Mouse (Mus musculus) MEL (cell line): ENCODE measurements at regions not wholly inside any gene's neighbourhood (a gene's known extent, or its start where the extent isn't known, plus 50 kb on each side); places are given as distances from the start of the nearest gene placed in this dataset.

Experiments used
- DNase-seq: peaks from one replicate; pipeline ENCODE4 v3.0.0; 2011; ENCODE audit warnings: low read depth, low spot score
- H3K27ac ChIP-seq: 2 replicates; pipeline ENCODE4 v1.5.1; 2012; ENCODE audit warnings: low read depth, mild to moderate bottlenecking, control low read depth, low read length, moderate library complexity; ENCODE audit not compliant: control insufficient read depth
- H3K27me3 ChIP-seq, 2 experiments: fragments of 150-350 bp in 1 of 2; sonication (generic) in 1 of 2; 2 replicates each; pipeline ENCODE4 v1.6.1; 2012; ENCODE audit warnings: low read length in 2 of 2, mild to moderate bottlenecking in 2 of 2, improper control_type of control experiment in 1 of 2, moderate library complexity in 1 of 2; ENCODE audit not compliant: insufficient read depth in 2 of 2, control insufficient read depth in 1 of 2
- H3K36me3 ChIP-seq, 2 experiments: 2 replicates each; pipeline ENCODE4 v1.6.1; 2012 to 2014; ENCODE audit warnings: low read length in 2 of 2, improper control_type of control experiment in 1 of 2, inconsistent platforms in 1 of 2, mild to moderate bottlenecking in 1 of 2; ENCODE audit not compliant: insufficient read depth in 2 of 2, control insufficient read depth in 1 of 2
- H3K4me1 ChIP-seq, 2 experiments: fragments of 150-350 bp in 1 of 2; sonication (generic) in 1 of 2; 2 replicates each; pipeline ENCODE4 v1.6.1; 2012; ENCODE audit warnings: low read length in 2 of 2, improper control_type of control experiment in 1 of 2, mild to moderate bottlenecking in 1 of 2; ENCODE audit not compliant: insufficient read depth in 2 of 2, control insufficient read depth in 1 of 2
- H3K4me3 ChIP-seq, 2 experiments: fragments of 150-350 bp in 1 of 2; sonication (generic) in 1 of 2; 2 replicates each; pipeline ENCODE4 v1.5.1; 2012; ENCODE audit warnings: low read depth in 2 of 2, low read length in 2 of 2, mild to moderate bottlenecking in 2 of 2, moderate library complexity in 2 of 2, control low read depth in 1 of 2, improper control_type of control experiment in 1 of 2; ENCODE audit not compliant: control insufficient read depth in 1 of 2, insufficient read depth in 1 of 2
- H3K79me2 ChIP-seq: 2 replicates; pipeline ENCODE4 v1.6.1; 2012; ENCODE audit warnings: mild to moderate bottlenecking, low read length, moderate library complexity; ENCODE audit not compliant: control insufficient read depth, poor library complexity, insufficient read depth
- H3K9ac ChIP-seq: 2 replicates; pipeline ENCODE4 v1.6.1; 2012; ENCODE audit warnings: low read depth, mild to moderate bottlenecking, control low read depth, low read length, moderate library complexity; ENCODE audit not compliant: control insufficient read depth, poor library complexity, severe bottlenecking
- H3K9me3 ChIP-seq: fragments of 150-350 bp; sonication (generic); replicated peaks from 2 replicates; pipeline ENCODE4 v1.6.1; 2012; ENCODE audit warnings: mild to moderate bottlenecking, low read length, improper control_type of control experiment, moderate library complexity; ENCODE audit not compliant: insufficient read depth
- BHLHE40 ChIP-seq: IDR thresholded peaks from 2 replicates; pipeline ENCODE4 v1.6.1; 2012; ENCODE audit warnings: low read depth, mild to moderate bottlenecking, inconsistent platforms, low read length, improper control_type of control experiment, borderline replicate concordance
- CHD1 ChIP-seq: IDR thresholded peaks from 2 replicates; pipeline ENCODE4 v1.6.1; 2012; ENCODE audit warnings: low read depth, mild to moderate bottlenecking, inconsistent platforms, low read length, improper control_type of control experiment
- CTCF ChIP-seq, 3 experiments: IDR thresholded peaks in 2 of 3; conservative IDR thresholded peaks in 1 of 3; 2 replicates each; pipeline ENCODE4 v1.5.1; 2011 to 2012; ENCODE audit warnings: low read length in 3 of 3, low read depth in 2 of 3, mild to moderate bottlenecking in 2 of 3, improper control_type of control experiment in 1 of 3, inconsistent platforms in 1 of 3, mixed read lengths in 1 of 3, moderate library complexity in 1 of 3; ENCODE audit not compliant: control insufficient read depth in 1 of 3, insufficient read depth in 1 of 3, poor library complexity in 1 of 3, severe bottlenecking in 1 of 3
- GATA1 ChIP-seq: IDR thresholded peaks from 2 replicates; pipeline ENCODE4 v1.6.1; 2011; ENCODE audit warnings: low read depth, low read length, improper control_type of control experiment
- JUND ChIP-seq: IDR thresholded peaks from 2 replicates; pipeline ENCODE4 v1.6.1; 2011; ENCODE audit warnings: low read depth, mild to moderate bottlenecking, improper control_type of control experiment, low read length
- MAZ ChIP-seq: IDR thresholded peaks from 2 replicates; pipeline ENCODE4 v1.6.1; 2012; ENCODE audit warnings: low read depth, mild to moderate bottlenecking, inconsistent platforms, low read length, improper control_type of control experiment
- MEF2A ChIP-seq: IDR thresholded peaks from 2 replicates; pipeline ENCODE4 v1.6.1; 2014; ENCODE audit warnings: low read depth, mild to moderate bottlenecking, inconsistent platforms, low read length, improper control_type of control experiment; ENCODE audit not compliant: poor library complexity, insufficient replicate concordance, severe bottlenecking; ENCODE audit errors: extremely low read depth
- MXI1 ChIP-seq: IDR thresholded peaks from 2 replicates; pipeline ENCODE4 v1.6.1; 2011; ENCODE audit warnings: mild to moderate bottlenecking, low read depth, low read length, improper control_type of control experiment
- MYB ChIP-seq: IDR thresholded peaks from 2 replicates; pipeline ENCODE4 v1.6.1; 2011; ENCODE audit warnings: mild to moderate bottlenecking, low read depth, low read length, improper control_type of control experiment
- MYC ChIP-seq: IDR thresholded peaks from 2 replicates; pipeline ENCODE4 v1.6.1; 2011; ENCODE audit warnings: low read depth, mild to moderate bottlenecking, low read length, improper control_type of control experiment, moderate library complexity
- POLR2A ChIP-seq, 2 experiments: IDR thresholded peaks; 2 replicates each; pipeline ENCODE4 v1.6.1; 2011 to 2012; ENCODE audit warnings: low read length in 2 of 2, mild to moderate bottlenecking in 2 of 2, control low read depth in 1 of 2, improper control_type of control experiment in 1 of 2, low read depth in 1 of 2, moderate library complexity in 1 of 2; ENCODE audit not compliant: control insufficient read depth in 1 of 2, insufficient read depth in 1 of 2, poor library complexity in 1 of 2
- POLR2AphosphoS2 ChIP-seq: IDR thresholded peaks from 2 replicates; pipeline ENCODE4 v1.6.1; 2011; ENCODE audit warnings: low read length, improper control_type of control experiment
- SIN3A ChIP-seq: IDR thresholded peaks from 2 replicates; pipeline ENCODE4 v1.6.1; 2012; ENCODE audit warnings: low read length, improper control_type of control experiment, inconsistent platforms
- SMC3 ChIP-seq: IDR thresholded peaks from 2 replicates; pipeline ENCODE4 v1.6.1; 2011; ENCODE audit warnings: low read depth, low read length, improper control_type of control experiment
- ZC3H11A ChIP-seq: IDR thresholded peaks from 2 replicates; pipeline ENCODE4 v1.6.1; 2012; ENCODE audit warnings: low read depth, mild to moderate bottlenecking, inconsistent platforms, low read length, improper control_type of control experiment
- ZKSCAN1 ChIP-seq: IDR thresholded peaks from 2 replicates; pipeline ENCODE4 v1.6.1; 2012; ENCODE audit warnings: low read depth, mild to moderate bottlenecking, inconsistent platforms, low read length, improper control_type of control experiment, moderate library complexity

DNA sequence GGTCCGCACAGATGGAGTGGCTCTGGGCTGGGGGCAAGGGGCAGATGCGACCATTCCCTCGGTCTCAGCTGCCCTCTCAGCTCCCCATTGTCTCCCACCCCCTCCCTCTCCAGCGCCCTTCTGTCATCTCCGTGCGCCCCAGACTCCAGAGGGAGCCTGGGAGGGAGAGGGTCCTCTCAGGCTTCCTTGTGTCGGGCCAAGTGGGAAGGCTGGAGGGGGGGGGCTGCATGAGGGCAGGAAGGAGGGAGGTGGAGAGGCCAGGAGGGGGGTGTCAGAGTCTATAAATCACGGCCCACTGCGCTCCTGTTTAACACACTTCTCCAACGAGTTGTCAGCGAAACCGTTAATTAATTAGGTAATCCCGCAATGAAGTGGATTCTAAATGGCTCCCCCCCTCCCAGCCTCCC is 127.2 kb upstream of the Lhx5 start:
- H3K4me3 ChIP-seq = no peak overlapping the region
- H3K27ac ChIP-seq = no peak overlapping the region
- TF ChIP-seq MAZ (no peak), POLR2A (IDR thresholded peaks at IDR 0.05; ENCODE audit: control insufficient read depth in 1 of 2, insufficient read depth in 1 of 2, low read depth in 1 of 2, low read length in 2 of 2, poor library complexity in 1 of 2) (no peak), SIN3A (no peak)
- H3K36me3 ChIP-seq = no peaks in the 10 kb centered on the region
- H3K79me2 ChIP-seq = no peaks in the 10 kb centered on the region
- no peaks in the 10 kb centered on the region for H3K27me3 ChIP-seq
- no peak for DNase-seq
- H3K4me1 ChIP-seq = no peaks in the 10 kb centered on the region
- no peaks in the 10 kb centered on the region for H3K9me3 ChIP-seq
- H3K9ac ChIP-seq = no peak overlapping the region

DNA sequence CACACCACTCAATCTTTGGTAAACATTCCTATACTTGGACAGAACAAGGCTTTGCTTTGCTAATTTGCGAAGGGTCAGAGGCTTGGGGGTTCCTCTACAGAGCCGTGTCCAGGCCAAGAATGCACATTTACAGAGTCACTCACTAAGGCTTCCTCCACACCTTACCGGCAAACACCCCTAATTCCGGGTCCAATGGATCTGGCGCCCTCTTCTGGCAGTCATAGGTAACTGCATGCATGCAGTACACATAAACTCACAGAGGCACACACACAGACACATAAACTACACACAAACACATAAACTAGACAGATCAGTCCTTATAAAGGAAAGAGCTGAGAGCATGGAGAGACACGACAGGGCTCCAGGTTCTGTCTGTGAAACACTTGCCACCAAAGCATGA is 119.2 kb upstream of the Lhx5 start:
- Histone ChIP-seq H3K79me2 (no peaks in the 10 kb centered on the region), H3K9me3 (no peaks in the 10 kb centered on the region), H3K9ac (no peak overlapping the region), H3K27me3 (no peaks in the 10 kb centered on the region), H3K27ac (no peak overlapping the region), H3K4me3 (no peak overlapping the region), H3K4me1 (no peaks in the 10 kb centered on the region), H3K36me3 (no peaks in the 10 kb centered on the region)
- DNase-seq = no peak
- TF ChIP-seq CTCF (IDR thresholded peaks at IDR 0.05 in 2 of 3, conservative IDR thresholded peaks at IDR 0.05 in 1 of 3; ENCODE audit: control insufficient read depth in 1 of 3, insufficient read depth in 1 of 3, low read depth in 2 of 3, low read length in 3 of 3, poor library complexity in 1 of 3, severe bottlenecking in 1 of 3) (peak; percentile 27 to 67 (median 46)), SMC3 (no peak)

DNA sequence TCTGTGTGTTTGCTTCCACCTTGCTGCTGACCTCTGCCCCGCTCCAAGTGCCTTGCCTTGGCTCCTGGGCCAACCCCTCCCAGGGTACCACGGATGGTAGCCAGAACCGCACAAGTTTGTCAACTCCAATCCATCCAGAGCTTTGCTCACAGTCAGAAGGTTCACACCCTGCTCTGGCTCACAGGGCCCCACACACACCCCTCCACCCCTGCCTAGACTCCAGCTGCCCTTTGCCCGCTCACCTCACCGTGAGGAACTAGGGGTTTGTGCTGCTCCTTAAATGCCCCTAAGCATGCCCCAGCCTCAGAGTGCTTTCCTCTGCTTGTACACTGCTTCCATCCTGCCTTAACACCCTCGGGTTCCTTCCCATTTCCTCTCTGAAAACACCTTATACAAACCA is 117.5 kb upstream of the Lhx5 start:
- no peaks in the 10 kb centered on the region for H3K27me3 ChIP-seq
- no peak for DNase-seq
- H3K4me3 ChIP-seq = no peak overlapping the region
- no peaks in the 10 kb centered on the region for H3K79me2 ChIP-seq
- H3K4me1 ChIP-seq = no peaks in the 10 kb centered on the region
- no peak overlapping the region for H3K9ac ChIP-seq
- H3K27ac ChIP-seq = no peak overlapping the region
- TF ChIP-seq SIN3A (no peak), SMC3 (no peak), MYB (no peak), GATA1 (no peak), MYC (no peak), POLR2AphosphoS2 (no peak), ZC3H11A (no peak), MXI1 (no peak), CHD1 (no peak), MEF2A (no peak), BHLHE40 (no peak), ZKSCAN1 (no peak), JUND (no peak)
- no peaks in the 10 kb centered on the region for H3K9me3 ChIP-seq
- H3K36me3 ChIP-seq = no peaks in the 10 kb centered on the region
